Mouse (Mus musculus) splenic B cell, adult 2 months (primary cell): ENCODE results near the gene Itfg1.
"Not testable (repeated sequence)": the region's sequence is repeated elsewhere in the genome, so short reads cannot be mapped to it uniquely, and the experiment has no call there.

Experiments used
- DNase-seq: peaks from one replicate; pipeline ENCODE4 v3.0.0-alpha.2; 2011; ENCODE audit warnings: low read depth, low spot score
- H3K27me3 ChIP-seq: 2 replicates; pipeline ENCODE4 v1.6.1; 2012; ENCODE audit warnings: mild to moderate bottlenecking, low read length, moderate library complexity, mixed read lengths; ENCODE audit not compliant: control insufficient read depth, poor library complexity, insufficient read depth, severe bottlenecking
- H3K36me3 ChIP-seq: 2 replicates; pipeline ENCODE4 v1.6.1; 2012; ENCODE audit warnings: mild to moderate bottlenecking, low read length, moderate library complexity, mixed read lengths; ENCODE audit not compliant: control insufficient read depth, poor library complexity, insufficient read depth, severe bottlenecking

Itfg1 gene

DNA sequence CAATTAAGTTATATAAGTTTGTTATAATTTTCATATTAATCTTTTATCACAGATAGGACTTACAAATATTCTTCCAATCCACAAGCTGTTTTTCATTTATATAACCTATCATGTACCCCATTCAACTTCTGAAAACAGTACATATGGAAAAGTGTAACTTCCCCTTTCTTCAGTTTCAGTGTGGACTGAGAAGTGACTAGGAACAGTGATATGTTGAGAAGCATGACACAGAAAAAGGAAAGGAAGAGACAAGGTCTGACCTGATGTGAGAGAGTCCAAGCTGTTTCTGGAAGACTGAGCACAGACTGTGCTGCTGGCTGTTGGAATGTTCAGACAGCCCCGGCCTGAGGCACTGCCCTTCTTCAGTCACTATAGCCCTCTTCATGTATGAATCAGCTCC is 40.6 kb downstream of the Itfg1 start:
- no peaks in the 10 kb centered on the region for H3K27me3 ChIP-seq
- no peaks in the 10 kb centered on the region for H3K36me3 ChIP-seq
- peak; percentile 10 for DNase-seq

DNA sequence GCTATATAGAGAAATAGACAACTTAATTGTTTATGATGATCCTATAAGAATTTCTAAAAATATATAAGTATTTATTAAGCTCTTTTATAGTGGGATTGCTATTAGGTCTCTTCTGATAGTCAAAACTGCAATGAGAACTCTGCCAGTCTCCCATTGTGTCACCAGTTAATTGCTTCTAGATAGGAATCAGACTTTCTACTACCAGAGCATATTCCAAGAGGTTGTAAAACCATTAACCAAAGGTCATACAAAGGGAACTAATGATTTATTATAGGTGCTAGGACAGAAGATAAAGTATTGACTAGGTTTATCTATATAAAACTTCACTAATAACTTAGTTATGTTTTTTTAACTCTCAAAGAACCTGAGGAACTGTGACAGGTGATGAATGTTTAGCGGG is 44.3 kb downstream of the Itfg1 start:
- DNase-seq, H3K27me3 ChIP-seq, H3K36me3 ChIP-seq: not testable (repeated sequence)

DNA sequence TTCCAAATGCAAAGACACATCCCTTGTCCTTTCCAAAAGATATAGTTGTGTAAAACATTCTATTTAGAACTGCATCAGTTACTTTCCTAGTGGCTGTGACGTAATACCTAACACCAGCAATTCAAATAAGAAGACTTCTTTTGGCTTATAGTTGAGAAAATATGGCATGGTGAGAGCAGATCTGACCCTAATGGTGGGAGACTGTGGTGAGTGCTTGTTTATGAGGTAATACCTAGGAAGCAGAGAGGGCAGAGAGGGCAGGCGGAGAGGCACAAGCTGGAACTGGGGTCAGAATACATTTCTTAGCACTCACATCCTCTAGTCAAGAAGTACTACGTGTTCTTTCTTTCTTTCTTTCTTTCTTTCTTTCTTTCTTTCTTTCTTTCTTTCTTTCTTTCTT is 52.4 kb downstream of the Itfg1 start:
- no peaks in the 10 kb centered on the region for H3K27me3 ChIP-seq
- DNase-seq: no peak
- H3K36me3 ChIP-seq: no peaks in the 10 kb centered on the region

GRCm38 (mm10) chr8:85787909-85788308 is 52.8 kb downstream of the Itfg1 start:
- Histone ChIP-seq H3K27me3 (no peaks in the 10 kb centered on the region), H3K36me3 (no peaks in the 10 kb centered on the region)
- DNase-seq: no peak

- no peak for DNase-seq
- H3K27me3 ChIP-seq: no peaks in the 10 kb centered on the region
- no peaks in the 10 kb centered on the region for H3K36me3 ChIP-seq
Observed at GRCm38 (mm10) chr8:85785506-85785905, 55.2 kb downstream of the Itfg1 start.

- Histone ChIP-seq H3K36me3 (no peaks in the 10 kb centered on the region), H3K27me3 (no peaks in the 10 kb centered on the region)
- DNase-seq: no peak
Observed at GRCm38 (mm10) chr8:85783871-85784270, 56.9 kb downstream of the Itfg1 start.

GRCm38 (mm10) chr8:85780091-85780490 is 60.6 kb downstream of the Itfg1 start:
- Histone ChIP-seq H3K36me3 (no peaks in the 10 kb centered on the region), H3K27me3 (no peaks in the 10 kb centered on the region; the same call in 1 of the 2 replicates)
- no peak for DNase-seq

GRCm38 (mm10) chr8:85745053-85745452 is 95.7 kb downstream of the Itfg1 start:
- Histone ChIP-seq H3K27me3 (no peaks in the 10 kb centered on the region), H3K36me3 (no peaks in the 10 kb centered on the region)
- DNase-seq: no peak

- no peak for DNase-seq
- no peaks in the 10 kb centered on the region for H3K27me3 ChIP-seq
- H3K36me3 ChIP-seq: no peaks in the 10 kb centered on the region
Observed at GRCm38 (mm10) chr8:85730545-85730944, 110.2 kb downstream of the Itfg1 start.

- DNase-seq: no peak
- peaks cover 7% of the 10 kb centered on the region for H3K36me3 ChIP-seq
- no peaks in the 10 kb centered on the region for H3K27me3 ChIP-seq
Observed at GRCm38 (mm10) chr8:85717271-85717670, 123.5 kb downstream of the Itfg1 start.

GRCm38 (mm10) chr8:85716696-85717095 is 124.0 kb downstream of the Itfg1 start:
- peaks cover 7% of the 10 kb centered on the region for H3K36me3 ChIP-seq
- DNase-seq: no peak
- no peaks in the 10 kb centered on the region for H3K27me3 ChIP-seq

DNA sequence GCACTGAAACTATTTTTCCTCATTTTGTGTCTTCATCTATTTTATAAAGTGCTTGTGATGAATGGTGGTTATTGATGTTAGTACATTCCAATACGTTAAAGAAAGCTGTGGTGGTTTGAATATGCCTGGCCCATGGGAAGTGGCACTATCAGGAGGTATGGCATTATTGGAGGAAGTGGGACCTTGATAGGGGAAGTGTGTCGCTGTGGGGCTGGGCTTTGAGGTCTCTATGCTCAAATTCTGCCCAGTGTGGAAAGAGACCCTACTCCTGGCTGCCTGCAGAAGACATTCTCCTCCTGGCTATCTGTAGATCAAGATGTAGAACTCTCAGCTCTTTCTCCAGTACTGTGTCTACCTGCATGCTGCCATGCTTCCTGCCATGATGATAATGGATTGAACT is 133.7 kb downstream of the Itfg1 start:
- Histone ChIP-seq H3K36me3 (no peaks in the 10 kb centered on the region), H3K27me3 (no peaks in the 10 kb centered on the region)
- DNase-seq: no peak

GRCm38 (mm10) chr8:85700751-85701351 is 139.9 kb downstream of the Itfg1 start, which contains the start of gene Neto2:
Gene Neto2, minus strand, starts transcription at chr8:85700924.
- H3K36me3 ChIP-seq: no peaks in the 10 kb centered on the region
- peak; percentile 78 for DNase-seq
- peaks cover 4% of the 10 kb centered on the region; the same call in 1 of the 2 replicates for H3K27me3 ChIP-seq

- no peaks in the 10 kb centered on the region for H3K36me3 ChIP-seq
- peaks cover 4% of the 10 kb centered on the region; the same call in 1 of the 2 replicates for H3K27me3 ChIP-seq
- DNase-seq: peak; percentile 72
Observed at GRCm38 (mm10) chr8:85700101-85700750, 140.5 kb downstream of the Itfg1 start.

DNA sequence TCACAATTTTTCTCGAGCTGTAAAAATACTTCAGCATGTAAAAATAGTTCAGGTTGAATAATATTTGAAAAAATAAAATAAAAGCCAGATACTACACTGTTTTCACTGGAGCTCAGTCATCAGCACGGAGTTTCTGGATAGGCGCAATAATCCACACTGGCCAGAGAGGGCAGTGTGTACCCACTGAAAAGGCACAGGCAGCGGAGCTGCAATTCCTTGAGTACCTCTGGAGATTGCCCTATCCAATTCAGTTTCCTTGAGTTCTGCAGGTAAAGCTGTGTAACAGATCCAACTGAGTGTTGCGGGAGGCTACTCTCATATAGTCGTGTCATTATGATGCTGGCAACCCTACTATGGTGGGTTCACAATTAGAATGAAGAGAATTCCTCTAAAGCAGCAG is 141.7 kb downstream of the Itfg1 start:
- H3K36me3 ChIP-seq: no peaks in the 10 kb centered on the region
- peaks cover 4% of the 10 kb centered on the region; the same call in 1 of the 2 replicates for H3K27me3 ChIP-seq
- DNase-seq: peak; percentile 75
